8 mouse cellular contexts compared by ENCODE assay signal in genomic region chr6:29528561-29529443, GRCm38 (mm10). TPM values are rescaled to one million over a fixed set of nuclear protein-coding genes. Genes with fewer than 3 reads are reported as not detected.
DNase-seq lines count a peak whose midpoint lies in the region; ATAC-seq and TF ChIP-seq lines count a peak whose summit lies in the region.

No protein-coding gene starts in this region.

- no peak for DNase-seq in hindbrain, embryonic 11.5 days (ENCODE audit: low spot score)
- peak; percentile 62 for DNase-seq in NIH3T3 (ENCODE audit: low read depth)
- peak; percentile 53 for DNase-seq in naive thymus-derived CD4-positive, alpha-beta T cell, adult 2 months (ENCODE audit: low read depth)
- no peak for DNase-seq in ovary, adult 18-20 months (ENCODE audit: low spot score)
- DNase-seq in right cerebral cortex, postnatal 10 days (ENCODE audit: low spot score in 2 of 2): no peak
- DNase-seq in kidney, postnatal 25 days: no peak

- peaks cover 28% of the 10 kb centered on the region for H3K4me1 ChIP-seq in hindbrain, embryonic 12.5 days
- peaks cover 5% of the 10 kb centered on the region; the same call in 1 of the 2 replicates for H3K4me1 ChIP-seq in hindbrain, embryonic 11.5 days (replicated peaks; ENCODE audit: control insufficient read depth, insufficient read depth, low read length)
- H3K4me1 ChIP-seq in intestine, postnatal 0 days (replicated peaks; ENCODE audit: control insufficient read depth, insufficient read depth, low read length): no peaks in the 10 kb centered on the region; the same call in 1 of the 2 replicates

- TF ChIP-seq CTCF in intestine, postnatal 0 days (IDR thresholded peaks at IDR 0.05; ENCODE audit: low read depth): no peak

- H3K27me3 ChIP-seq in hindbrain, embryonic 12.5 days: peaks cover 63% of the 10 kb centered on the region
- H3K27me3 ChIP-seq in hindbrain, embryonic 11.5 days (ENCODE audit: control insufficient read depth, insufficient read depth, low read length): peaks cover 46% of the 10 kb centered on the region
- H3K27me3 ChIP-seq in intestine, postnatal 0 days (replicated peaks; ENCODE audit: control insufficient read depth, insufficient read depth, low read length): peaks cover 19% of the 10 kb centered on the region

- no peak for ATAC-seq in hindbrain, embryonic 12.5 days (ENCODE audit: low FRiP score)
- no peak for ATAC-seq in hindbrain, embryonic 11.5 days (ENCODE audit: low FRiP score)
- no peak for ATAC-seq in intestine, postnatal 0 days

- H3K4me3 ChIP-seq in hindbrain, embryonic 12.5 days: no peak overlapping the region
- no peak overlapping the region for H3K4me3 ChIP-seq in hindbrain, embryonic 11.5 days (ENCODE audit: low read depth, low read length)
- peak overlapping the region; percentile 64; the same call in 1 of the 2 replicates for H3K4me3 ChIP-seq in intestine, postnatal 0 days (ENCODE audit: low read depth, low read length)

- no peaks in the 10 kb centered on the region for H3K36me3 ChIP-seq in hindbrain, embryonic 12.5 days
- no peaks in the 10 kb centered on the region for H3K36me3 ChIP-seq in hindbrain, embryonic 11.5 days (ENCODE audit: control insufficient read depth, insufficient read depth, low read length)
- no peaks in the 10 kb centered on the region for H3K36me3 ChIP-seq in intestine, postnatal 0 days (ENCODE audit: control insufficient read depth, insufficient read depth)

- peak overlapping the region; percentile 21; the same call in 1 of the 2 replicates for H3K4me2 ChIP-seq in hindbrain, embryonic 12.5 days (replicated peaks)
- H3K4me2 ChIP-seq in hindbrain, embryonic 11.5 days (replicated peaks; ENCODE audit: low read depth, low read length): no peak overlapping the region
- H3K4me2 ChIP-seq in intestine, postnatal 0 days (replicated peaks; ENCODE audit: low read depth): peak overlapping the region; percentile 99

- 29% methylated on average over 13 of the region's 13 CpGs for WGBS in hindbrain, embryonic 12.5 days
- WGBS in hindbrain, embryonic 11.5 days: 35% methylated on average over 13 of the region's 13 CpGs
- WGBS in intestine, postnatal 0 days: 31% methylated on average over 13 of the region's 13 CpGs

- peaks cover 4% of the 10 kb centered on the region; the same call in 1 of the 2 replicates for H3K9me3 ChIP-seq in hindbrain, embryonic 12.5 days (replicated peaks)
- no peaks in the 10 kb centered on the region for H3K9me3 ChIP-seq in hindbrain, embryonic 11.5 days (ENCODE audit: control insufficient read depth, low read length)
- no peaks in the 10 kb centered on the region for H3K9me3 ChIP-seq in intestine, postnatal 0 days (ENCODE audit: control insufficient read depth)

- no peak overlapping the region for H3K9ac ChIP-seq in hindbrain, embryonic 12.5 days
- H3K9ac ChIP-seq in hindbrain, embryonic 11.5 days (ENCODE audit: low read depth, low read length): no peak overlapping the region
- no peak overlapping the region for H3K9ac ChIP-seq in intestine, postnatal 0 days (ENCODE audit: low read depth, low read length)

- H3K27ac ChIP-seq in hindbrain, embryonic 12.5 days: no peak overlapping the region
- H3K27ac ChIP-seq in hindbrain, embryonic 11.5 days (ENCODE audit: low read depth, low read length): no peak overlapping the region
- H3K27ac ChIP-seq in intestine, postnatal 0 days (ENCODE audit: low read depth, low read length): peak overlapping the region; percentile 21; the same call in 1 of the 2 replicates

RNA-seq across cellular contexts. Expression of gene Irf5, which starts 2.4 kb away (rescaled TPM):
- polyA plus RNA-seq in hindbrain, embryonic 12.5 days (2016; fragmentation: Nextera tagmentation; extraction: Ambion mirVana): 2.9 and 3.2 TPM in 2 replicates
- 2.5 and 2.7 TPM in 2 replicates for polyA plus RNA-seq in hindbrain, embryonic 11.5 days (2014; fragmentation: Nextera tagmentation; extraction: Ambion mirVana)
- polyA plus RNA-seq in intestine, postnatal 0 days (2015; fragmentation: Nextera tagmentation; extraction: Ambion mirVana): 4.2 and 4.3 TPM in 2 replicates

RNA-seq across cellular contexts. Expression of gene Kcp, which starts 21.1 kb away (rescaled TPM):
- 22.0 and 24.7 TPM in 2 replicates for polyA plus RNA-seq in hindbrain, embryonic 12.5 days (2016; fragmentation: Nextera tagmentation; extraction: Ambion mirVana)
- polyA plus RNA-seq in hindbrain, embryonic 11.5 days (2014; fragmentation: Nextera tagmentation; extraction: Ambion mirVana): 11.3 and 12.9 TPM in 2 replicates
- 2.7 and 3.8 TPM in 2 replicates for polyA plus RNA-seq in intestine, postnatal 0 days (2015; fragmentation: Nextera tagmentation; extraction: Ambion mirVana)

RNA-seq across cellular contexts. Expression of gene Atp6v1fnb, which starts 57.6 kb away (rescaled TPM):
- polyA plus RNA-seq in hindbrain, embryonic 12.5 days (2016; fragmentation: Nextera tagmentation; extraction: Ambion mirVana): 0.43 TPM in 1 of 2 replicates, not detected in the other
- polyA plus RNA-seq in hindbrain, embryonic 11.5 days (2014; fragmentation: Nextera tagmentation; extraction: Ambion mirVana): not detected in 2 replicates
- not detected in 2 replicates for polyA plus RNA-seq in intestine, postnatal 0 days (2015; fragmentation: Nextera tagmentation; extraction: Ambion mirVana)

Comparison
In these comparisons a context has a peak if more than half of its experiments do, and no peak if none do; other contexts are left out.
1. DNase-seq: peak in NIH3T3 (single experiment) and naive thymus-derived CD4-positive, alpha-beta T cell, adult 2 months (single experiment); none in hindbrain, embryonic 11.5 days (single experiment), ovary, adult 18-20 months (single experiment), right cerebral cortex, postnatal 10 days (0 of 2) and kidney, postnatal 25 days (0 of 2).